Mouse (Mus musculus) MEL (cell line): ENCODE measurements around the gene Nlgn1. TPM values are rescaled to one million over a fixed set of nuclear protein-coding genes. Genes with fewer than 3 reads are reported as not detected.

Experiments
- DNase-seq: peaks from one replicate; pipeline ENCODE4 v3.0.0; 2011; ENCODE audit warnings: low read depth, low spot score
- H3K27ac ChIP-seq: 2 replicates; pipeline ENCODE4 v1.5.1; 2012; ENCODE audit warnings: low read depth, mild to moderate bottlenecking, control low read depth, low read length, moderate library complexity; ENCODE audit not compliant: control insufficient read depth
- H3K27me3 ChIP-seq, 2 experiments: fragments of 150-350 bp in 1 of 2; sonication (generic) in 1 of 2; 2 replicates each; pipeline ENCODE4 v1.6.1; 2012; ENCODE audit warnings: low read length in 2 of 2, mild to moderate bottlenecking in 2 of 2, improper control_type of control experiment in 1 of 2, moderate library complexity in 1 of 2; ENCODE audit not compliant: insufficient read depth in 2 of 2, control insufficient read depth in 1 of 2
- H3K36me3 ChIP-seq, 2 experiments: 2 replicates each; pipeline ENCODE4 v1.6.1; 2012 to 2014; ENCODE audit warnings: low read length in 2 of 2, improper control_type of control experiment in 1 of 2, inconsistent platforms in 1 of 2, mild to moderate bottlenecking in 1 of 2; ENCODE audit not compliant: insufficient read depth in 2 of 2, control insufficient read depth in 1 of 2
- H3K4me1 ChIP-seq, 2 experiments: fragments of 150-350 bp in 1 of 2; sonication (generic) in 1 of 2; 2 replicates each; pipeline ENCODE4 v1.6.1; 2012; ENCODE audit warnings: low read length in 2 of 2, improper control_type of control experiment in 1 of 2, mild to moderate bottlenecking in 1 of 2; ENCODE audit not compliant: insufficient read depth in 2 of 2, control insufficient read depth in 1 of 2
- H3K4me3 ChIP-seq, 2 experiments: fragments of 150-350 bp in 1 of 2; sonication (generic) in 1 of 2; 2 replicates each; pipeline ENCODE4 v1.5.1; 2012; ENCODE audit warnings: low read depth in 2 of 2, low read length in 2 of 2, mild to moderate bottlenecking in 2 of 2, moderate library complexity in 2 of 2, control low read depth in 1 of 2, improper control_type of control experiment in 1 of 2; ENCODE audit not compliant: control insufficient read depth in 1 of 2, insufficient read depth in 1 of 2
- H3K79me2 ChIP-seq: 2 replicates; pipeline ENCODE4 v1.6.1; 2012; ENCODE audit warnings: mild to moderate bottlenecking, low read length, moderate library complexity; ENCODE audit not compliant: control insufficient read depth, poor library complexity, insufficient read depth
- H3K9ac ChIP-seq: 2 replicates; pipeline ENCODE4 v1.6.1; 2012; ENCODE audit warnings: low read depth, mild to moderate bottlenecking, control low read depth, low read length, moderate library complexity; ENCODE audit not compliant: control insufficient read depth, poor library complexity, severe bottlenecking
- H3K9me3 ChIP-seq: fragments of 150-350 bp; sonication (generic); replicated peaks from 2 replicates; pipeline ENCODE4 v1.6.1; 2012; ENCODE audit warnings: mild to moderate bottlenecking, low read length, improper control_type of control experiment, moderate library complexity; ENCODE audit not compliant: insufficient read depth
- BHLHE40 ChIP-seq: IDR thresholded peaks from 2 replicates; pipeline ENCODE4 v1.6.1; 2012; ENCODE audit warnings: low read depth, mild to moderate bottlenecking, inconsistent platforms, low read length, improper control_type of control experiment, borderline replicate concordance
- CHD1 ChIP-seq: IDR thresholded peaks from 2 replicates; pipeline ENCODE4 v1.6.1; 2012; ENCODE audit warnings: low read depth, mild to moderate bottlenecking, inconsistent platforms, low read length, improper control_type of control experiment
- CHD2 ChIP-seq: IDR thresholded peaks from 2 replicates; pipeline ENCODE4 v1.6.1; 2011; ENCODE audit warnings: low read length, improper control_type of control experiment
- CTCF ChIP-seq, 3 experiments: IDR thresholded peaks in 2 of 3; conservative IDR thresholded peaks in 1 of 3; 2 replicates each; pipeline ENCODE4 v1.5.1; 2011 to 2012; ENCODE audit warnings: low read length in 3 of 3, low read depth in 2 of 3, mild to moderate bottlenecking in 2 of 3, improper control_type of control experiment in 1 of 3, inconsistent platforms in 1 of 3, mixed read lengths in 1 of 3, moderate library complexity in 1 of 3; ENCODE audit not compliant: control insufficient read depth in 1 of 3, insufficient read depth in 1 of 3, poor library complexity in 1 of 3, severe bottlenecking in 1 of 3
- EP300 ChIP-seq, 2 experiments: IDR thresholded peaks; 2 replicates each; pipeline ENCODE4 v1.6.1; 2011; ENCODE audit warnings: improper control_type of control experiment in 2 of 2, low read length in 2 of 2, low read depth in 1 of 2, mild to moderate bottlenecking in 1 of 2
- ETS1 ChIP-seq: IDR thresholded peaks from 2 replicates; pipeline ENCODE4 v1.6.1; 2012; ENCODE audit warnings: low read depth, mild to moderate bottlenecking, inconsistent platforms, low read length, improper control_type of control experiment, moderate library complexity
- GABPA ChIP-seq: IDR thresholded peaks from 2 replicates; pipeline ENCODE4 v1.6.1; 2012; ENCODE audit warnings: low read depth, mild to moderate bottlenecking, inconsistent platforms, low read length, improper control_type of control experiment, moderate library complexity
- GATA1 ChIP-seq: IDR thresholded peaks from 2 replicates; pipeline ENCODE4 v1.6.1; 2011; ENCODE audit warnings: low read depth, low read length, improper control_type of control experiment
- HCFC1 ChIP-seq: IDR thresholded peaks from 2 replicates; pipeline ENCODE4 v1.6.1; 2012; ENCODE audit warnings: low read depth, mild to moderate bottlenecking, inconsistent platforms, low read length, improper control_type of control experiment, moderate library complexity
- JUND ChIP-seq: IDR thresholded peaks from 2 replicates; pipeline ENCODE4 v1.6.1; 2011; ENCODE audit warnings: low read depth, mild to moderate bottlenecking, improper control_type of control experiment, low read length
- KAT2A ChIP-seq: conservative IDR thresholded peaks from 2 replicates; pipeline ENCODE4 v1.6.1; 2012; ENCODE audit warnings: low read depth, low read length, improper control_type of control experiment, inconsistent platforms
- MAFK ChIP-seq: IDR thresholded peaks from 2 replicates; pipeline ENCODE4 v1.6.1; 2011; ENCODE audit warnings: low read depth, mild to moderate bottlenecking, low read length, improper control_type of control experiment, borderline replicate concordance
- MAX ChIP-seq: IDR thresholded peaks from 2 replicates; pipeline ENCODE4 v1.6.1; 2011; ENCODE audit warnings: low read length, improper control_type of control experiment
- MEF2A ChIP-seq: IDR thresholded peaks from 2 replicates; pipeline ENCODE4 v1.6.1; 2014; ENCODE audit warnings: low read depth, mild to moderate bottlenecking, inconsistent platforms, low read length, improper control_type of control experiment; ENCODE audit not compliant: poor library complexity, insufficient replicate concordance, severe bottlenecking; ENCODE audit errors: extremely low read depth
- MYB ChIP-seq: IDR thresholded peaks from 2 replicates; pipeline ENCODE4 v1.6.1; 2011; ENCODE audit warnings: mild to moderate bottlenecking, low read depth, low read length, improper control_type of control experiment
- MYC ChIP-seq: IDR thresholded peaks from 2 replicates; pipeline ENCODE4 v1.6.1; 2011; ENCODE audit warnings: low read depth, mild to moderate bottlenecking, low read length, improper control_type of control experiment, moderate library complexity
- NELFE ChIP-seq: IDR thresholded peaks from 2 replicates; pipeline ENCODE4 v1.6.1; 2011; ENCODE audit warnings: low read depth, low read length, improper control_type of control experiment
- POLR2AphosphoS2 ChIP-seq: IDR thresholded peaks from 2 replicates; pipeline ENCODE4 v1.6.1; 2011; ENCODE audit warnings: low read length, improper control_type of control experiment
- POLR2AphosphoS5 ChIP-seq: IDR thresholded peaks from 2 replicates; pipeline ENCODE4 v1.6.1; 2012; ENCODE audit warnings: low read depth, borderline replicate concordance, mild to moderate bottlenecking, inconsistent platforms, low read length, moderate library complexity, mixed read lengths
- RAD21 ChIP-seq: IDR thresholded peaks from 2 replicates; pipeline ENCODE4 v1.6.1; 2011; ENCODE audit warnings: mild to moderate bottlenecking, low read depth, low read length, improper control_type of control experiment
- RCOR1 ChIP-seq: IDR thresholded peaks from 2 replicates; pipeline ENCODE4 v1.6.1; 2012; ENCODE audit warnings: low read depth, mild to moderate bottlenecking, inconsistent platforms, low read length, improper control_type of control experiment
- SIN3A ChIP-seq: IDR thresholded peaks from 2 replicates; pipeline ENCODE4 v1.6.1; 2012; ENCODE audit warnings: low read length, improper control_type of control experiment, inconsistent platforms
- SMC3 ChIP-seq: IDR thresholded peaks from 2 replicates; pipeline ENCODE4 v1.6.1; 2011; ENCODE audit warnings: low read depth, low read length, improper control_type of control experiment
- TAL1 ChIP-seq: IDR thresholded peaks from 2 replicates; pipeline ENCODE4 v1.6.1; 2012; ENCODE audit warnings: mild to moderate bottlenecking, inconsistent platforms, low read length, moderate library complexity, mixed read lengths
- TCF12 ChIP-seq: IDR thresholded peaks from 2 replicates; pipeline ENCODE4 v1.6.1; 2014; ENCODE audit warnings: low read depth, mild to moderate bottlenecking, inconsistent platforms, low read length, improper control_type of control experiment, moderate library complexity
- ZC3H11A ChIP-seq: IDR thresholded peaks from 2 replicates; pipeline ENCODE4 v1.6.1; 2012; ENCODE audit warnings: low read depth, mild to moderate bottlenecking, inconsistent platforms, low read length, improper control_type of control experiment
- ZKSCAN1 ChIP-seq: IDR thresholded peaks from 2 replicates; pipeline ENCODE4 v1.6.1; 2012; ENCODE audit warnings: low read depth, mild to moderate bottlenecking, inconsistent platforms, low read length, improper control_type of control experiment, moderate library complexity
- ZMIZ1 ChIP-seq: IDR thresholded peaks from 2 replicates; pipeline ENCODE4 v1.6.1; 2012; ENCODE audit warnings: low read depth, mild to moderate bottlenecking, inconsistent platforms, low read length, improper control_type of control experiment, moderate library complexity
- ZNF384 ChIP-seq: IDR thresholded peaks from 2 replicates; pipeline ENCODE4 v1.6.1; 2012; ENCODE audit warnings: low read depth, mild to moderate bottlenecking, inconsistent platforms, low read length, improper control_type of control experiment
- polyA plus RNA-seq, 2 experiments: library from polyadenylated mRNA; stranded (reverse) in 1 of 2; unstranded in 1 of 2; fragments of >175 nt in 1 of 2; fragments of >200 nt in 1 of 2; gene quantifications; 2 replicates each; pipeline versions ENCODE4 v1.2.1 to v1.2.4; 2012; ENCODE audit warnings: low replicate concordance in 2 of 2, low read depth in 1 of 2; ENCODE audit not compliant: insufficient read length in 2 of 2, insufficient read depth in 1 of 2, missing spikeins in 1 of 2
- total RNA-seq: library from RNA; depleted of rRNA; stranded (reverse); fragments of 300-350 nt; gene quantifications from 2 replicates; pipeline ENCODE4 v1.2.3, GENCODE M21; 2012

The Nlgn1 gene
- total and polyA plus RNA-seq, 3 experiments = not detected

DNA sequence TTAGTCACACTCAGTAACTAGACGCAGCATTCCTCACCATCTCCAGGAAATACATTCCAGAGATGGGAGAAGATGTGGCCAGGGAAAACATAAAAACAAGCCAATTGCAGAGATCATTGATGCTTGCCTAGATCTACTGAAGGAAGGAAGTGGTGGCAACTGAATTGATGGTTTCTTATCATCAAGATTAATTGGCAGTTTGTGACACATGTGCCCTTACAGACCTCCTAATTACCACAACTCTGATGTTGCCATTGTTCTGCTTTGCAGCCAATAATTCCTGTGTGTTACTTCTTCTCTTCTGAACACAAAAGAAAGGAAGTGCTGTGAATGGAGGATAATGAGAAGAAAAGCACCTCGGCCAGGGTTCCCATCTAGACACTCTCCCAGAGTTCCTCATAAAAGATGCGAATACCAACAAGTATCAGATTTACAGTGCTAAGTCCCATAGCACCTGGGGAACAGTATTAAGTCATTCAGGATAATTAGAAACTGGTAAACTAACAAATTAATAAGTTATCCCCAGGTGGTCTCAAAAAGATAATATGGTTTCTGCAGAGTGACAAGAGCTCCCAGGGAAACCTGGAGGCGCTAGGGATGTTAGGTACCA lies 104.0 kb downstream of the Nlgn1 start:
- H3K27me3 ChIP-seq = no peaks in the 10 kb centered on the region
- H3K9me3 ChIP-seq = no peaks in the 10 kb centered on the region
- H3K4me3 ChIP-seq = no peak overlapping the region
- TF ChIP-seq ETS1 = peak; percentile 49; the same call in 1 of the 2 replicates
- TF ChIP-seq RCOR1 = peak; percentile 56
- no peak for TF ChIP-seq HCFC1
- TF ChIP-seq MYB = peak; percentile 63; the same call in 1 of the 2 replicates
- no peak for TF ChIP-seq CTCF (IDR thresholded peaks at IDR 0.05 in 2 of 3, conservative IDR thresholded peaks at IDR 0.05 in 1 of 3; ENCODE audit: control insufficient read depth in 1 of 3, insufficient read depth in 1 of 3, low read depth in 2 of 3, low read length in 3 of 3, poor library complexity in 1 of 3, severe bottlenecking in 1 of 3)
- no peak for TF ChIP-seq POLR2AphosphoS2
- TF ChIP-seq CHD2 = no peak
- TF ChIP-seq EP300 (IDR thresholded peaks at IDR 0.05; ENCODE audit: low read depth in 1 of 2, low read length in 2 of 2) = peak; percentile 71 to 82
- no peak for TF ChIP-seq ZNF384
- TF ChIP-seq SIN3A = peak; percentile 28; the same call in 1 of the 2 replicates
- peak; percentile 53; the same call in 1 of the 2 replicates for TF ChIP-seq GATA1
- no peak for TF ChIP-seq KAT2A
- TF ChIP-seq TCF12 = peak; percentile 33
- DNase-seq = peak; percentile 56
- H3K36me3 ChIP-seq = peaks cover 0 to 23% of the 10 kb centered on the region in 2 experiments; a peak in 2 of 4 replicates
- no peaks in the 10 kb centered on the region for H3K79me2 ChIP-seq
- no peak overlapping the region for H3K9ac ChIP-seq
- peak overlapping the region; percentile 37; the same call in 1 of the 2 replicates for H3K27ac ChIP-seq
- H3K4me1 ChIP-seq = peaks cover 10 to 19% of the 10 kb centered on the region in 2 experiments

DNA sequence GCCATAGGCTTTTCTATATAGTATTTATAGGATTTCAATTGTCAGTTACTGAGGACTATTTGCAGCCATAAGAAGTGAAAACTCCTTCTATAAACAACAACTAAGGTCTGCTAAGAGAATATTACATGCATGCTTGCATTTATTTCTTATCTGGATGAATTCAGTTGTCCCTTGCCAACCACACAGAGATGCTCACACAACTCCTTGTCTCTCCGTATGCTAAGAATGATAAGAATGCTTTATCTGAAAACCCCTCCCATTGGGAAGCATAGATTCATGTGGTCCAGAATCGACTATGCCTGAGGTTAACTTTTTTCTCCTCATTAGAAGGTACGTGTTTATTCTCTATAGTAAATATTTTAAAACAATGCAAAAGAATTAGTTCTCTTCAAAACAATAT lies 108.8 kb downstream of the Nlgn1 start:
- H3K4me3 ChIP-seq = no peak overlapping the region
- H3K27me3 ChIP-seq = no peaks in the 10 kb centered on the region
- H3K36me3 ChIP-seq = peaks cover 0 to 9% of the 10 kb centered on the region in 2 experiments; a peak in 2 of 4 replicates
- TF ChIP-seq MAFK = no peak
- TF ChIP-seq ZMIZ1 = no peak
- no peak for TF ChIP-seq GABPA
- TF ChIP-seq ZNF384 = peak; percentile 67
- no peak for TF ChIP-seq POLR2AphosphoS2
- no peak for TF ChIP-seq MAX
- no peak for TF ChIP-seq JUND
- TF ChIP-seq MEF2A = no peak
- TF ChIP-seq CHD1 = no peak
- TF ChIP-seq BHLHE40 = peak; percentile 45; the same call in 1 of the 2 replicates
- TF ChIP-seq NELFE = no peak
- TF ChIP-seq RCOR1 = peak; percentile 95
- no peak for TF ChIP-seq RAD21
- no peak for TF ChIP-seq MYB
- TF ChIP-seq TAL1 = peak; percentile 13; the same call in 1 of the 2 replicates
- TF ChIP-seq ZKSCAN1 = no peak
- TF ChIP-seq SMC3 = no peak
- peak; percentile 87 for TF ChIP-seq GATA1
- no peak for TF ChIP-seq ZC3H11A
- peak; percentile 76 to 84 for TF ChIP-seq EP300 (IDR thresholded peaks at IDR 0.05; ENCODE audit: low read depth in 1 of 2, low read length in 2 of 2)
- TF ChIP-seq CHD2 = no peak
- no peak for TF ChIP-seq MYC
- TF ChIP-seq POLR2AphosphoS5 = no peak
- peak; percentile 92 for TF ChIP-seq TCF12
- TF ChIP-seq KAT2A = no peak
- no peak for TF ChIP-seq SIN3A
- TF ChIP-seq ETS1 = peak; percentile 80
- no peak overlapping the region for H3K27ac ChIP-seq
- H3K4me1 ChIP-seq = peaks cover 4 to 5% of the 10 kb centered on the region in 2 experiments
- peak; percentile 48 for DNase-seq
- H3K79me2 ChIP-seq = no peaks in the 10 kb centered on the region
- no peak overlapping the region for H3K9ac ChIP-seq
- H3K9me3 ChIP-seq = no peaks in the 10 kb centered on the region
